Mouse (Mus musculus): ENCODE measurements around the gene B3gnt9. TPM values are rescaled to one million over a fixed set of nuclear protein-coding genes. Genes with fewer than 3 reads are reported as not detected.

The B3gnt9 gene
- total and polyA plus RNA-seq, 3 experiments: 2.7 to 4.7 TPM; not detected in 1

DNA sequence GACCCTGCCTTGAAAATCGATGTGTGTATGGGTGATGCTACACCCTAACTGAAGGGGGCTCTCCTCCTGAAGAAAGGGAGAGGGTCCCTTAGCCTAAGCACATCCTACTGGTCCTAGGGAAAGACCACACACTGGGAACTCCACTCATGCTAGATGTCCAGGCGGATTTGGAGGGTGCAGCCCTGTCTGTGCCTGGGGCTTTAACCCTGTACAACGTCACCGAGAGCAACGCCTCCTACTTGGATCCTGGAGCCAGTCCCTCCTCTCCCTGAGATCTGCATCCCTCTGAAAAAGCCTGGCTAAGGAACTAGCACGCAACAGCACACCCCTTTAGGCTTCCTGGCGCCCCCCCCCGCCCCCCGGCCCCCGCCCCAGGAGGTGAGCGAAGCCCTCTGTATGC, 20.4 kb upstream of the B3gnt9 start:
- peaks cover 8 to 16% of the 10 kb centered on the region in 2 experiments for H3K4me1 ChIP-seq (ENCODE audit: control insufficient read depth in 1 of 2, insufficient read depth in 2 of 2, low read length in 2 of 2)
- no peak overlapping the region for H3K27ac ChIP-seq (ENCODE audit: control insufficient read depth, low read depth, low read length)
- no peak overlapping the region for H3K9ac ChIP-seq (ENCODE audit: control insufficient read depth, low read depth, low read length, poor library complexity, severe bottlenecking)
- H3K9me3 ChIP-seq (replicated peaks; ENCODE audit: insufficient read depth, low read length): no peaks in the 10 kb centered on the region
- no peaks in the 10 kb centered on the region for H3K79me2 ChIP-seq (ENCODE audit: control insufficient read depth, insufficient read depth, low read length, poor library complexity)
- H3K4me3 ChIP-seq (ENCODE audit: control insufficient read depth in 1 of 2, insufficient read depth in 1 of 2, low read depth in 2 of 2, low read length in 2 of 2): no peak overlapping the region
- peaks cover 0 to 7% of the 10 kb centered on the region in 2 experiments; a peak in 2 of 4 replicates for H3K36me3 ChIP-seq (ENCODE audit: control insufficient read depth in 1 of 2, insufficient read depth in 2 of 2, low read length in 2 of 2)
- no peak for DNase-seq (ENCODE audit: low read depth, low spot score)
- TF ChIP-seq POLR2A (IDR thresholded peaks at IDR 0.05; ENCODE audit: control insufficient read depth in 1 of 2, insufficient read depth in 1 of 2, low read depth in 1 of 2, low read length in 2 of 2, poor library complexity in 1 of 2): no peak
- TF ChIP-seq SMC3 (IDR thresholded peaks at IDR 0.05; ENCODE audit: low read depth, low read length): no peak
- TF ChIP-seq CTCF (IDR thresholded peaks at IDR 0.05 in 2 of 3, conservative IDR thresholded peaks at IDR 0.05 in 1 of 3; ENCODE audit: control insufficient read depth in 1 of 3, insufficient read depth in 1 of 3, low read depth in 2 of 3, low read length in 3 of 3, poor library complexity in 1 of 3, severe bottlenecking in 1 of 3): no peak
- no peak for TF ChIP-seq TBP (IDR thresholded peaks at IDR 0.05; ENCODE audit: low read depth, low read length)
- TF ChIP-seq ZKSCAN1 (IDR thresholded peaks at IDR 0.05; ENCODE audit: low read depth, low read length): no peak
- no peak for TF ChIP-seq CHD1 (IDR thresholded peaks at IDR 0.05; ENCODE audit: low read depth, low read length)
- TF ChIP-seq TAL1 (IDR thresholded peaks at IDR 0.05; ENCODE audit: low read length): no peak
- TF ChIP-seq SIN3A (IDR thresholded peaks at IDR 0.05; ENCODE audit: low read length): no peak
- TF ChIP-seq MEF2A (IDR thresholded peaks at IDR 0.05; ENCODE audit: extremely low read depth, insufficient replicate concordance, low read depth, low read length, poor library complexity, severe bottlenecking): no peak
- TF ChIP-seq MXI1 (IDR thresholded peaks at IDR 0.05; ENCODE audit: low read depth, low read length): no peak
- no peak for TF ChIP-seq UBTF (IDR thresholded peaks at IDR 0.05; ENCODE audit: borderline replicate concordance, insufficient read depth, low read depth, low read length)
- TF ChIP-seq POLR2AphosphoS2 (IDR thresholded peaks at IDR 0.05; ENCODE audit: low read length): no peak
- no peak for TF ChIP-seq KAT2A (conservative IDR thresholded peaks at IDR 0.05; ENCODE audit: low read depth, low read length)
- TF ChIP-seq GABPA (IDR thresholded peaks at IDR 0.05; ENCODE audit: low read depth, low read length): no peak
- H3K27me3 ChIP-seq (ENCODE audit: control insufficient read depth in 1 of 2, insufficient read depth in 2 of 2, low read length in 2 of 2): no peaks in the 10 kb centered on the region

GRCm38 (mm10) chr8:105270916-105271186, 15.9 kb upstream of the B3gnt9 start:
- Histone ChIP-seq H3K4me1 (ENCODE audit: control insufficient read depth in 1 of 2, insufficient read depth in 2 of 2, low read length in 2 of 2) (peaks cover 7 to 12% of the 10 kb centered on the region in 2 experiments), H3K27ac (ENCODE audit: control insufficient read depth, low read depth, low read length) (no peak overlapping the region), H3K4me3 (ENCODE audit: control insufficient read depth in 1 of 2, insufficient read depth in 1 of 2, low read depth in 2 of 2, low read length in 2 of 2) (no peak overlapping the region), H3K36me3 (ENCODE audit: control insufficient read depth in 1 of 2, insufficient read depth in 2 of 2, low read length in 2 of 2) (peaks cover 0 to 10% of the 10 kb centered on the region in 2 experiments; a peak in 2 of 4 replicates), H3K27me3 (ENCODE audit: control insufficient read depth in 1 of 2, insufficient read depth in 2 of 2, low read length in 2 of 2) (no peaks in the 10 kb centered on the region), H3K9ac (ENCODE audit: control insufficient read depth, low read depth, low read length, poor library complexity, severe bottlenecking) (no peak overlapping the region), H3K79me2 (ENCODE audit: control insufficient read depth, insufficient read depth, low read length, poor library complexity) (no peaks in the 10 kb centered on the region; the same call in 1 of the 2 replicates), H3K9me3 (replicated peaks; ENCODE audit: insufficient read depth, low read length) (no peaks in the 10 kb centered on the region)
- TF ChIP-seq KAT2A (conservative IDR thresholded peaks at IDR 0.05; ENCODE audit: low read depth, low read length) (no peak), NRF1 (IDR thresholded peaks at IDR 0.05; ENCODE audit: insufficient read depth, low read depth, low read length, poor library complexity, severe bottlenecking) (no peak), RAD21 (IDR thresholded peaks at IDR 0.05; ENCODE audit: low read depth, low read length) (no peak), ZKSCAN1 (IDR thresholded peaks at IDR 0.05; ENCODE audit: low read depth, low read length) (no peak), GATA1 (IDR thresholded peaks at IDR 0.05; ENCODE audit: low read depth, low read length) (no peak), MYB (IDR thresholded peaks at IDR 0.05; ENCODE audit: low read depth, low read length) (no peak), ZMIZ1 (IDR thresholded peaks at IDR 0.05; ENCODE audit: low read depth, low read length) (no peak), EP300 (IDR thresholded peaks at IDR 0.05; ENCODE audit: low read depth in 1 of 2, low read length in 2 of 2) (no peak), USF2 (IDR thresholded peaks at IDR 0.05; ENCODE audit: borderline replicate concordance in 1 of 2, insufficient read depth in 1 of 2, low read depth in 1 of 2, low read length in 2 of 2) (no peak), RCOR1 (IDR thresholded peaks at IDR 0.05; ENCODE audit: low read depth, low read length) (no peak), BHLHE40 (IDR thresholded peaks at IDR 0.05; ENCODE audit: borderline replicate concordance, low read depth, low read length) (no peak), POLR2AphosphoS5 (IDR thresholded peaks at IDR 0.05; ENCODE audit: borderline replicate concordance, low read depth, low read length) (no peak), MEF2A (IDR thresholded peaks at IDR 0.05; ENCODE audit: extremely low read depth, insufficient replicate concordance, low read depth, low read length, poor library complexity, severe bottlenecking) (no peak), E2F4 (IDR thresholded peaks at IDR 0.05; ENCODE audit: borderline replicate concordance, low read depth, low read length) (no peak), GABPA (IDR thresholded peaks at IDR 0.05; ENCODE audit: low read depth, low read length) (no peak)
- DNase-seq (ENCODE audit: low read depth, low spot score): no peak

Measured in MEL (cell line).